Mouse (Mus musculus) urinary bladder, adult 18-20 months (tissue): ENCODE results near the gene Mks1.
A peak's percentile ranks its signal among the peaks of the same experiment; 100 is the strongest.
"Not testable (repeated sequence)": the region's sequence is repeated elsewhere in the genome, so short reads cannot be mapped to it uniquely, and the experiment has no call there.

Experiments used
- DNase-seq, 2 experiments: peaks; one replicate each; pipeline ENCODE4 v3.0.0; 2022; ENCODE audit warnings: low spot score in 2 of 2, mixed read lengths in 2 of 2

The Mks1 gene

GRCm38 (mm10) chr11:87852690-87853596, at the start of gene Mks1:
Gene Mks1, plus strand, starts transcription at chr11:87853215.
- DNase-seq: peak; percentile 84 to 92

- no peak for DNase-seq
Measured at GRCm38 (mm10) chr11:87805448-87805847, 47.6 kb upstream of the Mks1 start.

GRCm38 (mm10) chr11:87807433-87807832, 45.6 kb upstream of the Mks1 start:
- DNase-seq: no peak

GRCm38 (mm10) chr11:87808236-87808635, 44.8 kb upstream of the Mks1 start:
- no peak for DNase-seq

- no peak for DNase-seq
Measured at GRCm38 (mm10) chr11:87811396-87811795, 41.6 kb upstream of the Mks1 start.

- no peak for DNase-seq
Measured at GRCm38 (mm10) chr11:87814831-87815230, 38.2 kb upstream of the Mks1 start.

- peak in 1 of 2 experiments; percentile 43 for DNase-seq
Measured at GRCm38 (mm10) chr11:87816707-87817442, 36.1 kb upstream of the Mks1 start.

- DNase-seq: no peak
Measured at GRCm38 (mm10) chr11:87817443-87817773, 35.6 kb upstream of the Mks1 start.

- no peak for DNase-seq
Measured at GRCm38 (mm10) chr11:87821502-87821901, 31.5 kb upstream of the Mks1 start.

- no peak for DNase-seq
Measured at GRCm38 (mm10) chr11:87828239-87828900, 24.6 kb upstream of the Mks1 start, which contains the start of gene Lpo. Gene Lpo, minus strand, starts transcription at chr11:87828289.

GRCm38 (mm10) chr11:87840676-87841075, 12.3 kb upstream of the Mks1 start:
- no peak for DNase-seq

- no peak for DNase-seq
Measured at GRCm38 (mm10) chr11:87841436-87841835, 11.6 kb upstream of the Mks1 start.

- no peak for DNase-seq
Measured at GRCm38 (mm10) chr11:87846968-87847600, 5.9 kb upstream of the Mks1 start.

- DNase-seq: no peak
Measured at GRCm38 (mm10) chr11:87847884-87848283, 5.1 kb upstream of the Mks1 start.

GRCm38 (mm10) chr11:87853597-87853954, 561 bp downstream of the Mks1 start:
- DNase-seq: peak in 1 of 2 experiments; percentile 4

GRCm38 (mm10) chr11:87854550-87854949, 1.5 kb downstream of the Mks1 start:
- no peak for DNase-seq

- no peak for DNase-seq
Measured at GRCm38 (mm10) chr11:87859273-87859672, 6.3 kb downstream of the Mks1 start.

- no peak for DNase-seq
Measured at GRCm38 (mm10) chr11:87860426-87860825, 7.4 kb downstream of the Mks1 start.

- DNase-seq: no peak
Measured at GRCm38 (mm10) chr11:87862805-87863204, 9.8 kb downstream of the Mks1 start.

- DNase-seq: not testable (repeated sequence)
Measured at GRCm38 (mm10) chr11:87866891-87867290, 13.9 kb downstream of the Mks1 start.

- DNase-seq: no peak
Measured at GRCm38 (mm10) chr11:87870096-87870495, 17.1 kb downstream of the Mks1 start.

GRCm38 (mm10) chr11:87871766-87872165, 18.8 kb downstream of the Mks1 start:
- no peak for DNase-seq
